Mouse (Mus musculus): ENCODE results near the gene Pcdh15.

GRCm38 (mm10) chr10:73667501-73667900, 568.4 kb downstream of the Pcdh15 start:
- TF ChIP-seq CTCF (IDR thresholded peaks at IDR 0.05; ENCODE audit: low read depth) (no peak), EP300 (IDR thresholded peaks at IDR 0.05; ENCODE audit: low read depth) (no peak)
